ENCODE assay signal across 10 mouse cellular contexts in genomic region chr9:106099379-106100021, GRCm38 (mm10). TPM values are rescaled to one million over a fixed set of nuclear protein-coding genes. Genes with fewer than 3 reads are reported as not detected.
A peak's percentile ranks its signal among the peaks of the same experiment; 100 is the strongest.
DNase-seq lines count a peak whose midpoint lies in the region; ATAC-seq and TF ChIP-seq lines count a peak whose summit lies in the region.
"Had no signal": no experiment of that assay in that cellular context is flagged by ENCODE, and none has a peak within 500 bp of the region (broad histone marks: within the 10 kb centered on the region; RNA-seq: fewer than 3 reads in every experiment).

No protein-coding gene starts in this region.

- H3K9me3 ChIP-seq in limb, embryonic 12.5 days = no peaks in the 10 kb centered on the region
- no peaks in the 10 kb centered on the region for H3K9me3 ChIP-seq in limb, embryonic 10.5 days (replicated peaks)
- no peaks in the 10 kb centered on the region for H3K9me3 ChIP-seq in forebrain, postnatal 0 days (ENCODE audit: low read length)
- H3K9me3 ChIP-seq in midbrain, postnatal 0 days (ENCODE audit: low read length) = no peaks in the 10 kb centered on the region

- DNase-seq in embryo, embryonic 10 days (ENCODE audit: low spot score) = peak; percentile 36
- DNase-seq in embryo, embryonic 10.5 days (ENCODE audit: low spot score) = no peak
- DNase-seq in limb, embryonic 10.5 days (ENCODE audit: low spot score) = no peak
- no peak for DNase-seq in forebrain, postnatal 0 days
- peak; percentile 40 for DNase-seq in midbrain, postnatal 0 days (ENCODE audit: low spot score)
- no peak for DNase-seq in thymus, adult 2 months
- no peak for DNase-seq in cerebellum, adult 18-20 months
- DNase-seq: liver, embryonic 13.5 days had no signal

- H3K9ac ChIP-seq in limb, embryonic 12.5 days (replicated peaks) = no peak overlapping the region
- no peak overlapping the region for H3K9ac ChIP-seq in forebrain, postnatal 0 days
- H3K9ac ChIP-seq in midbrain, postnatal 0 days (replicated peaks; ENCODE audit: low read length, poor library complexity, severe bottlenecking) = no peak overlapping the region
- H3K9ac ChIP-seq: liver, embryonic 13.5 days had no signal

- no peak for TF ChIP-seq POLR2A in thymus, adult 2 months (IDR thresholded peaks at IDR 0.05; ENCODE audit: control insufficient read depth, extremely low read depth, insufficient read depth, low read length, poor library complexity)

- peak overlapping the region; percentile 7; the same call in 1 of the 2 replicates for H3K4me2 ChIP-seq in limb, embryonic 12.5 days
- H3K4me2 ChIP-seq in forebrain, postnatal 0 days (ENCODE audit: low read depth) = peak overlapping the region; percentile 21
- H3K4me2 ChIP-seq in midbrain, postnatal 0 days (ENCODE audit: low read depth, low read length, poor library complexity, severe bottlenecking) = peak overlapping the region; percentile 1; the same call in 1 of the 2 replicates
- H3K4me2 ChIP-seq: liver, embryonic 13.5 days had no signal

- H3K36me3 ChIP-seq in limb, embryonic 12.5 days = no peaks in the 10 kb centered on the region
- H3K36me3 ChIP-seq in limb, embryonic 10.5 days = no peaks in the 10 kb centered on the region
- no peaks in the 10 kb centered on the region for H3K36me3 ChIP-seq in forebrain, postnatal 0 days (ENCODE audit: insufficient read depth)
- H3K36me3 ChIP-seq in midbrain, postnatal 0 days (ENCODE audit: insufficient read depth, low read length) = no peaks in the 10 kb centered on the region
- no peaks in the 10 kb centered on the region for H3K36me3 ChIP-seq in thymus, adult 2 months (ENCODE audit: control insufficient read depth, insufficient read depth, low read length)
- H3K36me3 ChIP-seq: liver, embryonic 13.5 days had no signal

- WGBS in limb, embryonic 12.5 days = 74% methylated on average over 22 of the region's 22 CpGs
- WGBS in limb, embryonic 10.5 days = 72% methylated on average over 22 of the region's 22 CpGs
- WGBS in forebrain, postnatal 0 days = 75% methylated on average over 22 of the region's 22 CpGs
- 72% methylated on average over 22 of the region's 22 CpGs for WGBS in midbrain, postnatal 0 days
- WGBS in thymus, adult 2 months = 68% methylated on average over 22 of the region's 22 CpGs

- H3K4me3 ChIP-seq in limb, embryonic 12.5 days (replicated peaks) = no peak overlapping the region
- H3K4me3 ChIP-seq in limb, embryonic 10.5 days = no peak overlapping the region
- H3K4me3 ChIP-seq in forebrain, postnatal 0 days (ENCODE audit: low read depth, low read length) = 0 out of 2 replicates have a peak overlapping the region, but pooled peaks have one; percentile 11
- no peak overlapping the region for H3K4me3 ChIP-seq in midbrain, postnatal 0 days (ENCODE audit: low read depth, low read length)
- no peak overlapping the region for H3K4me3 ChIP-seq in thymus, adult 2 months (ENCODE audit: control insufficient read depth, insufficient read depth, low read length)
- H3K4me3 ChIP-seq: liver, embryonic 13.5 days had no signal

- H3K4me1 ChIP-seq in limb, embryonic 12.5 days (replicated peaks) = 0 out of 2 replicates have a peak, but pooled peaks cover 2% of the 10 kb centered on the region
- H3K4me1 ChIP-seq in limb, embryonic 10.5 days = peaks cover 7% of the 10 kb centered on the region
- no peaks in the 10 kb centered on the region for H3K4me1 ChIP-seq in forebrain, postnatal 0 days (ENCODE audit: insufficient read depth)
- H3K4me1 ChIP-seq in midbrain, postnatal 0 days (ENCODE audit: insufficient read depth, low read length) = 0 out of 2 replicates have a peak, but pooled peaks cover 6% of the 10 kb centered on the region
- no peaks in the 10 kb centered on the region for H3K4me1 ChIP-seq in thymus, adult 2 months (replicated peaks; ENCODE audit: control insufficient read depth, insufficient read depth, low read length)
- H3K4me1 ChIP-seq: liver, embryonic 13.5 days had no signal

- TF ChIP-seq CTCF in forebrain, postnatal 0 days (IDR thresholded peaks at IDR 0.05; ENCODE audit: low read depth) = peak; percentile 26
- peak; percentile 51 for TF ChIP-seq CTCF in midbrain, postnatal 0 days (IDR thresholded peaks at IDR 0.05)
- no peak for TF ChIP-seq CTCF in thymus, adult 2 months (IDR thresholded peaks at IDR 0.05; ENCODE audit: borderline replicate concordance, control insufficient read depth, extremely low read depth, insufficient read depth, low read length, poor library complexity)

- no peak for ATAC-seq in limb, embryonic 12.5 days (ENCODE audit: insufficient number of reproducible peaks, insufficient read depth, low FRiP score, low TSS enrichment, low read depth)
- ATAC-seq in forebrain, postnatal 0 days = peak; percentile 34; the same call in 1 of the 2 replicates
- ATAC-seq in midbrain, postnatal 0 days (ENCODE audit: low FRiP score) = no peak
- ATAC-seq: intestine, embryonic 16.5 days had no signal

- H3K27ac ChIP-seq in limb, embryonic 12.5 days = no peak overlapping the region
- no peak overlapping the region for H3K27ac ChIP-seq in limb, embryonic 10.5 days
- peak overlapping the region; percentile 50; the same call in 1 of the 2 replicates for H3K27ac ChIP-seq in forebrain, postnatal 0 days (ENCODE audit: low read depth, low read length)
- peak overlapping the region; percentile 9; the same call in 1 of the 2 replicates for H3K27ac ChIP-seq in midbrain, postnatal 0 days (ENCODE audit: low read depth, low read length)
- H3K27ac ChIP-seq in thymus, adult 2 months (ENCODE audit: control insufficient read depth, insufficient read depth, low read length) = no peak overlapping the region
- H3K27ac ChIP-seq: liver, embryonic 13.5 days had no signal

- no peaks in the 10 kb centered on the region for H3K27me3 ChIP-seq in limb, embryonic 12.5 days
- no peaks in the 10 kb centered on the region for H3K27me3 ChIP-seq in limb, embryonic 10.5 days (ENCODE audit: low read depth, poor library complexity, severe bottlenecking)
- no peaks in the 10 kb centered on the region for H3K27me3 ChIP-seq in forebrain, postnatal 0 days (ENCODE audit: insufficient read depth, low read length)
- H3K27me3 ChIP-seq in midbrain, postnatal 0 days (ENCODE audit: insufficient read depth, low read length) = no peaks in the 10 kb centered on the region
- no peaks in the 10 kb centered on the region for H3K27me3 ChIP-seq in thymus, adult 2 months (ENCODE audit: control insufficient read depth, insufficient read depth, low read length)
- H3K27me3 ChIP-seq: liver, embryonic 13.5 days had no signal

RNA-seq across cellular contexts. Expression of gene Col6a4, which starts 2.9 kb away (rescaled TPM):
- 0.25 and 0.35 TPM in 2 replicates for polyA plus RNA-seq in limb, embryonic 12.5 days (2016; fragmentation: Nextera tagmentation; extraction: Ambion mirVana)
- polyA plus RNA-seq in limb, embryonic 10.5 days (2016; fragmentation: Nextera tagmentation; extraction: Ambion mirVana) = 0.09 TPM in 1 of 2 replicates, not detected in the other
- total RNA-seq in forebrain, postnatal 0 days (2014; rRNA removed) = 0.81 and 2.0 TPM in 2 replicates
- 0.92 and 1.1 TPM in 2 replicates for polyA plus RNA-seq in forebrain, postnatal 0 days (2015; fragmentation: Nextera tagmentation; extraction: Ambion mirVana)
- 1.3 and 2.6 TPM in 2 replicates for total RNA-seq in midbrain, postnatal 0 days (2014; rRNA removed)
- polyA plus RNA-seq in midbrain, postnatal 0 days (2015; fragmentation: Nextera tagmentation; extraction: Ambion mirVana) = 1.3 and 1.7 TPM in 2 replicates
- polyA plus RNA-seq in thymus, adult 2 months (2012; rRNA removed) = 2.4 and 3.2 TPM in 2 replicates
- polyA plus RNA-seq: liver, embryonic 13.5 days had no signal

RNA-seq across cellular contexts. Expression of gene Glyctk, which starts 58.4 kb away (rescaled TPM):
- polyA plus RNA-seq in limb, embryonic 12.5 days (2016; fragmentation: Nextera tagmentation; extraction: Ambion mirVana) = 2.8 and 3.1 TPM in 2 replicates
- polyA plus RNA-seq in limb, embryonic 10.5 days (2016; fragmentation: Nextera tagmentation; extraction: Ambion mirVana) = 0.83 and 1.9 TPM in 2 replicates
- total RNA-seq in forebrain, postnatal 0 days (2014; rRNA removed) = 2.0 and 3.0 TPM in 2 replicates
- 1.1 TPM in 2 replicates for polyA plus RNA-seq in forebrain, postnatal 0 days (2015; fragmentation: Nextera tagmentation; extraction: Ambion mirVana)
- 0.66 and 0.94 TPM in 2 replicates for total RNA-seq in midbrain, postnatal 0 days (2014; rRNA removed)
- 0.75 and 0.90 TPM in 2 replicates for polyA plus RNA-seq in midbrain, postnatal 0 days (2015; fragmentation: Nextera tagmentation; extraction: Ambion mirVana)
- 13.1 and 17.9 TPM in 2 replicates for polyA plus RNA-seq in thymus, adult 2 months (2012; rRNA removed)

Comparison
In these comparisons a context has a peak if more than half of its experiments do, and no peak if none do; other contexts are left out.
1. DNase-seq: peak in embryo, embryonic 10 days (single experiment) and midbrain, postnatal 0 days (single experiment); none in embryo, embryonic 10.5 days (single experiment), limb, embryonic 10.5 days (single experiment), forebrain, postnatal 0 days (single experiment), thymus, adult 2 months (single experiment) and cerebellum, adult 18-20 months (0 of 2).
2. H3K27ac ChIP-seq: peak in forebrain, postnatal 0 days (single experiment) and midbrain, postnatal 0 days (single experiment); none in limb, embryonic 12.5 days (single experiment), limb, embryonic 10.5 days (single experiment) and thymus, adult 2 months (single experiment).
3. Peak in every context shown above with its lines, with median percentiles within 50 percentile points of each other: H3K4me2 ChIP-seq.